Mouse (Mus musculus): Measurements from ENCODE around the gene Ube2ql1.

GRCm38 (mm10) chr13:69748756-69749155 lies 9.1 kb upstream of the Ube2ql1 start:
- TF ChIP-seq MAFK (IDR thresholded peaks at IDR 0.05; ENCODE audit: insufficient read depth, low read depth, low read length) (no peak), ZC3H11A (IDR thresholded peaks at IDR 0.05; ENCODE audit: borderline replicate concordance, low read depth, low read length) (no peak), ZNF384 (IDR thresholded peaks at IDR 0.05; ENCODE audit: low read depth, low read length) (no peak)
